Mouse (Mus musculus) megakaryocyte-erythroid progenitor cell, adult 5 weeks (primary cell): ENCODE data around the gene Ptpn23. TPM values are rescaled to one million over a fixed set of nuclear protein-coding genes. Genes with fewer than 3 reads are reported as not detected.

Experiments
- polyA plus RNA-seq: library from polyadenylated mRNA; stranded (reverse); fragments of >175 nt; gene quantifications from 2 replicates; pipeline ENCODE4 v1.2.3, GENCODE M21; 2012

The Ptpn23 gene
- polyA plus RNA-seq: 63.0 and 96.4 TPM in 2 replicates

DNA sequence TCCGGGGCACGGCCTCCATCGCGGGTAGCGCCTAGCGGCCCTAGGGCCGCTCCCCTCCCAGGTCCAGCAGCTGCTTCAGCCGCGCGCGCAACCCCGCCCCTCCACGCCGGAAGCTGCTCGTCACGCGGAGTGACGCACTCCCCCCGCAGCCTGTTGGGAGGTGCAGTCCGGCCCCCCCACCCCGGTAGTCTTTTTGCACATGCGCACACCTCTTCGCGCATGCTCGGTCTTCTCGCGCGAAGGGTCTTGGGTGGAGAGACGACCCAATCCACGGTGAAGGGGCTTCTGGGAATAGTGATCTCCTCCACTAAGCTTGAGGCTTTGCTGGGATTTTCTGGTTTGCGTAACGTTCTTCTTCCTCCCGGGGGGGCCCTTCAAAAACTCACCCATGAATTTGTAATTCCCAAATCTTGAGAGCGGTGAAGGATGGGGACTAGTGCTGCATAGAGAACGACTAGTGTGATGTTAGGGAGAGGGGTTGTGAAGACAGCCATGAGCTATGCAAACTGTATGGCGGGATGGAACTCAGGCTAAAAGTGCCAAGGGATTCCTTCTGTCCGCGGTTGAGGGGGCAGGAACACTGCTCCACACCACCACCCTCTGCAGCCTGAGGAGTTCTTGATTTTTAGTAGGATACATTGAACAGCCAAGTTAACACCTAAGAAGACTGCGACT, at the start of gene Ptpn23:
TSS of gene Ptpn23 (minus strand) at position 115 of the 675 bp plus-strand sequence.

DNA sequence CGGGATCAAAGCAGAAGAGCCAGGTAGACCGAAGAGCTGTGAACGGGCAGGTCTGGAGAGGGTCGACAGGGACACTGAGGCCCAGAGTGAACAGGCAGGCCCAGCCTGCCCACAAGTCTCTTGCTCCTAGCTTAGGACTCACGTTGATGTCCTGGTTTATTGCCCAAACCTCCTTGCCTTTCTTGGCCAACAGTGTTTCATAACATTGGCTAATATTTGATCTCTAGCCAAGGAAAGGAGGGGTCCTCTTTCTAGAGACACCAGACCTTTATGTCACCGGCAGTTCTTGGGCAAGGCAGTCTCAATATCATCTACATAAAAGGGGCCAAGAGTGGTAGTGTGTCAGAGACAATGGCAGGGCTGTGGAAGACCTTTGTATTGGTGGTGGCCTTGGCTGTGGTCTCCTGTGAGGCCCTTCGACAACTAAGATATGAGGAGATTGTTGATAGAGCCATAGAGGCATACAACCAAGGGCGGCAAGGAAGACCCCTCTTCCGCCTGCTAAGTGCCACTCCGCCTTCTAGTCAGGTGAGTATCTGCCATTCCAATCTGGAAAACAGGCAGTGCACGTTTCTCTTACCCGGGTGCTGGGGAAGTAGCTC, 11.6 kb upstream of the Ptpn23 start, which contains the start of gene Ngp:
TSS of gene Ngp (plus strand) at position 237 of the 602 bp plus-strand sequence.

Other genes starting within 250 kb of the Ptpn23 start
- 0.12 and 0.16 TPM in 2 replicates for gene Cspg5, start 164.4 kb downstream of the Ptpn23 start, polyA plus RNA-seq
- gene Elp6, start 103.0 kb downstream of the Ptpn23 start, polyA plus RNA-seq: 8.0 and 8.1 TPM in 2 replicates
- gene Scap, start 74.9 kb downstream of the Ptpn23 start, polyA plus RNA-seq: 231 and 258 TPM in 2 replicates
- gene Ngp, start 11.5 kb upstream of the Ptpn23 start, polyA plus RNA-seq: 312 and 331 TPM in 2 replicates
- gene Klhl18, start 68.5 kb upstream of the Ptpn23 start, polyA plus RNA-seq: 11.6 and 12.2 TPM in 2 replicates
- 0.01 and 0.12 TPM in 2 replicates for gene Kif9, start 68.7 kb upstream of the Ptpn23 start, polyA plus RNA-seq
- gene Setd2, start 124.4 kb upstream of the Ptpn23 start, polyA plus RNA-seq: 12.9 and 21.6 TPM in 2 replicates
- gene Nradd, start 216.2 kb upstream of the Ptpn23 start, polyA plus RNA-seq: 4.9 and 6.1 TPM in 2 replicates
- 74.5 and 76.5 TPM in 2 replicates for gene Nbeal2, start 245.9 kb upstream of the Ptpn23 start, polyA plus RNA-seq
- 381 and 533 TPM in 2 replicates for gene Ccdc12, start 248.3 kb upstream of the Ptpn23 start, polyA plus RNA-seq